Mouse (Mus musculus): ENCODE measurements around the gene Rpl39. TPM values are rescaled to one million over a fixed set of nuclear protein-coding genes. Genes with fewer than 3 reads are reported as not detected.

Rpl39 gene
- total RNA-seq, 2 experiments from 2014 or later = 487 to 510 TPM

DNA sequence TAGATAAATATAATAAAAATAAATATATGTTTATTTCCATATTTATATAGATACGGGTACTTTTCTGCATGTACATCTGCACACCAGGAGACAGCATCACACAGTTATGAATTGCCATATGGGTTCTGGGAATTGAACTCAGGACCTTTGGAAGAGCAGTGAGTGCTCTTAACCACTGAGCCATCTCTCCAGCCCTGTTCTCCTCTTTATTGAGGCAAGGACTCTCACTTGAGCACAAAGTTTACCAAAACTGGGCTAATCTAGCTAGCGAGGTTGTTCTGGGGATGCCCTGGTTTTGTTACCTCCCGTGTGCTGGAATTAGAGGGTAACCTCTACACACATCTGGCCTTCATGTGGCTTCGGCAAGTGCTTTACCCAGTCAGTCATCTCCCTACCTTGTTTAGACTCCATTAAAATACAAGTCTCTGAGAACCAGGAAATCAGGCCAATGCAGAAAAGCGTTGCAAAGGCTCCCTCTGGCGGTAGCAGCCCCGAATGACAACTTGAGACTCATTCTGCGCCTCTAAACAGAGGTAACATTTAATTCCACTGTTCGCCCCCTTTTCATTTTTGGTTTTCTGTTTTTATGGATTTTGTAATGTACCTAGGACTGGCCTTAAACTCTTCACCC lies 10.8 kb downstream of the Rpl39 start:
- intact Hi-C loops (cut with DNase I) = no loop called here
- peak; percentile 41 to 71 for DNase-seq

DNA sequence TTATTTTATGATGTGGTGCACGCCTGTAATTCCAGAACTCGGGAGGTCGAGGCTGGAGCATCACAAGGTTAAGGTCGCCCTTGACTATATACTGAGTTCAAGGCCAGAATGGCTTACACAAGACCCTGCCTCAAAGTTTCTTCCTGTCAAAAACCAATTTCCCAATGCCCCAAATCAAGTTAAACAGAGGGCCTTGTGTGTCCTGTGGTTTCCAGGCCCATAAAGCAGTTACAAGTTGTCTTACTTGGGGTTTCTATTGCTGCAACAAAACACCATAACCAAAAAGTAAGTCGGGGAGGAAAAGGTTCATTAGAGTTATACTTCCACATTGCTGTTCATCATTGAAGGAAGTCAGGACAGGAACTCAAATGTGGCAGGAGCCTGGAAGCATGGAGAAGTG lies 16.4 kb downstream of the Rpl39 start:
- intact Hi-C loops (cut with DNase I) = no loop called here
- no peak for DNase-seq

DNA sequence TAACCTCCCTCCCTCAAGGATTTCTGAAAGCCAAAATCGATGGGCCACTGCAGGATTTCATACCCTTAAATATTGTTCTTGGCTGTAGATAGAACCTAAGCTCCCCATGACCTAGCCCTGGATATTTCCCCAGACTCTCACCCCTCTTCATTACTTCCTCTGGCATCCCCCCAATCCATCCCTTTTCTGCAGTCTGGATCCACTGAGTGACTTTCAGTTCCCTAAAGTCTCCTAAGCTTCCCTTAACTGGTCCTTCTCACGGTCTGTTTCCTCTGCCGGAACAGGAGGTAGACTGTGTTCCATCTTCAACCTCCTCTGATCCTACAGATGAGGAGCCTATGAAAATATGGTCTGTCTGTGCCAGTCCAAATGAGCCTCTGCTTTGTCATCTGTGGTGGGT lies 17.9 kb downstream of the Rpl39 start:
- intact Hi-C loops (cut with DNase I) = no loop called here
- DNase-seq = no peak

DNA sequence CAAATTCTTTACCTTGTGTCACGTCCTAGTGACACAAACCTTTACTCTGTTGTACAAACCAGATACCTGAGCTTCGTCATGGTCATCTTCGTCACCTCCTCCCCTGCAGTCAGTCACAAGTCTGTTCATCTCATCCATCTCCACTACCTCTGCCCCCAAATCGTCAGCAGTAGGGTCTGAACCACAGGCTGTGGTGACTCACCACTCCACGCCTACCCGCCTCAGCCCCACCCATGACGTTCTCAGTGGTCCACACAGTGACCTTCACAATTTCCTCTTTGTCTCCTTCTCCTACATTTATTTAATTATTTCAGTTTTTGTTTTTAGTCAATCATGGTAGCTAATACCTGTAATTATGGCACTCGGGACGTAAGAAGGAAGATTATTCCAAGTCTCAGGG lies 21.3 kb downstream of the Rpl39 start:
- intact Hi-C loops (cut with DNase I) = no loop called here
- DNase-seq = no peak

DNA sequence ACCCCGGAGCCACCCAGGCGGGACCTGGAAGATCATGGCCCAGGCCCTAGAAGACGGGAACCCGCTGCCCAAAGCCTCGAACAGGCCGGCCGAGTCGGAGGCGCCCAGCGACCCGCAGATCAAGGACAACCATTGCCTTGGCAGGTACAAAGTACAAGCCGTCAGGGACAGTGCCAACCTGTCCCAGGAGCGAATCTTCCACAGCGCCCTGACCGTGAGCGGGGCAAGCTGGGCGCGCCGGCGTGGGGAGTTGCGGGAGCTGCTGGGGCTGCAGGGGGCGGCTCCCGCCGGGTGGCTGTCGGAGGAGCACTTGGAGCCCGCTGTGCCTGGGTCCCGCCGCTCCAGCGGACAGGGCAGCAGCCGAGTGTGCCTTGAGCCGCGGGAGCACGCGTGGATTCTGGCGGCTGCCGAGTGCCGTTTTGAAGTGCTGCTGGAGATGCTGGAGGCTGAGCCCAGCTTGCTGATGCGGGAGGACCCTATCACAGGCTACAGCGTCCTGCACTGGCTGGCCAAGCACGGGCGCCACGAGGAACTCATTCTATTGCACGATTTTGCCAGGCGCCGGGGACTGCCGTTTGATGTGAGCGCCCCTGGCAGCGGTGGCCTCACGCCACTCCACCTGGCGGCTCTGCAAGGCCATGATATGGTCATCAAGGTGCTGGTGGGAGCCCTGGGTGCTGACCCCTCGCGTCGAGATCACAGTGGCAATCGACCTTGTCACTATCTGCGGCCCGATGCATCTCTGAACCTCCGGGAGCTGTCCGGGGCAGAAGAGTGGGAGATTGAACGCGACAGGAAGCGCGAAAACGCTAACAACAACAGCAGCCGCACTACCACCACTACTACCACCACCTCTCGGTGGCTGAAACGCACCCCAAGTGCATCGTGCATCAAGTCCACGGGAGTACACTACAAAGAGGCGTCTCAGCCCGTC lies 36.0 kb downstream of the Rpl39 start:
- intact Hi-C loops (cut with DNase I) = loop anchor here (10.0 kb wide), 1 partner anchor 284 kb away; no protein-coding TSS in a partner anchor
- DNase-seq = no peak

DNA sequence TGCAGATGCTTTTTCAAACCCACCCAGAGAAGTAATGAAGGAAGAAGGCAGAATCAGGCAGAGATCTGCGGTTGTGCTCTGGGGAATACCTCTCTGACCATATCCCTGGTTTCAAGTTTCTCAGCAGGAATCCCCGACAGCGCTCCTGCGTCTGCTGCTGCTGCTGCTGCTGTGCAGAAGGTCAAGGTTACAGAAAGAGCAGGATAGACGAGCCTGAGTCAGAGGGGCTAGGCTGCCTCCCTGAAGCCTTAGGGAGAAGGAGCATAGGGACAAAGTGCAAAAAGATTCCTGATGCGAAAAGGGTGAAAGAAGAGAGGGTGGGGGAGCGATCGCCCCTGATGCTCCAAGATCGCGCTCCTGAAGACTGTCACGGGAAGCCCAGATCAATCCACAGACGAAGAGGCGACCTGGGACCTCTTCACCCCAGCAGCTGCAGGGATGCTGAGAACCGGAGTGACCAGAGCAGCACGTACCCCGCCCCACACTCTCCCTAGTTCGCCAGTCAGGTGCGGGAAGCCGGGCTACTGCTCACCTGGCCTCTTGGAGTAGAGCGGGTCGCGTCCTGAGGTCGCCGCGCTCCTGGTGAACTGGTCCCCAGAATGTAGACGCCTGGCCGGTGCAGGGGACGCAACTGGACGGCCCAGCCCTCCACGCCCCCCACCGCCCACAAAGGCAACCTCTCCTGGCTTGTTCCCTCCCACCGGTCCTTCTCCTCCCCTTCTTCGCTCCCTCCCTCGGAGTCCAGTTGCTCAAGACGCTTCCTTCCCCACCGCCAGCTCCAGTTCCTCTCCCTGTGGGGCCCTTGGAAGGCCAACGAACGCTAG lies 36.9 kb downstream of the Rpl39 start, which contains the start of gene Sowahd:
Sowahd (plus strand) TSS at position 780 of the 824 bp plus-strand sequence.
- intact Hi-C loops (cut with DNase I) = loop anchor here (10.0 kb wide), 1 partner anchor 283 kb away; no protein-coding TSS in a partner anchor
- no peak for DNase-seq

DNA sequence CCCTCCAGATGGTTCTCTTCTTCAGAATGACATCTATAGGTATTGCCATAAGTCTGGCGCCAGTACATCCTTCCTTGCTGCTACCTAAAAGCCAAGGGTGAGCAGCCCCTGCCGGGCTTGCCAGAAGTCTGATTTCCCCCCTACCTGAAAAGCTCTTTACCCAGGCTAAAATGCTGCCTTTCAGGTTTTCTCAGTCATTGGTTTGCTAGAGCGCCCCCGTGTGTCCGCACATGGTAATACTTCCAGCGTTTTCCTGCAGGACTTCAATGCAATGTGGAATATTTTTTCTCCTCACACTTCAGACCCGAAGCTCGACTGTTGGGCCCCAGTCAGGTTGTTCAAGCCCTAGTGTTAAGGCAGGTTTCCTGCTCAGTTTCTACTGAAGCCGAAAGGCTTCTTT lies 42.5 kb downstream of the Rpl39 start:
- peak; percentile 54 to 69 for DNase-seq
- intact Hi-C loops (cut with DNase I) = loop anchor here (10.0 kb wide), 1 partner anchor 278 kb away; no protein-coding TSS in a partner anchor

Other genes with a start within 250 kb of the Rpl39 start
- 10 to 100 TPM; 74.7 to 76.4 TPM for gene Ube2a, start 211.5 kb downstream of the Rpl39 start, total RNA-seq (2021)
- 10 to 100 TPM; 19.2 to 22.3 TPM for gene C330007P06Rik, start 211.3 kb downstream of the Rpl39 start, total RNA-seq (2021)
- 1 to 10 TPM; 3.2 to 3.9 TPM for gene Nkrf, start 182.5 kb downstream of the Rpl39 start, total RNA-seq (2021)
- 10 to 100 TPM; 23.2 to 25.0 TPM for gene Sept6, start 93.6 kb downstream of the Rpl39 start, total RNA-seq (2021)
- gene Sowahd, start 36.6 kb downstream of the Rpl39 start, total RNA-seq (2021) = not detected
- 1 to 10 TPM; 8.2 to 9.1 TPM for gene Upf3b, start 24.9 kb upstream of the Rpl39 start, total RNA-seq (2021)
- 10 to 100 TPM; 10.7 to 12.2 TPM for gene Nkap, start 41.4 kb upstream of the Rpl39 start, total RNA-seq (2021)
- gene Akap14, start 83.4 kb upstream of the Rpl39 start, total RNA-seq (2021) = not detected
- gene Ndufa1, start 105.8 kb upstream of the Rpl39 start, total RNA-seq (2021) = 100 to 1,000 TPM; 829 to 849 TPM
- 1 to 10 TPM; 2.9 to 4.1 TPM for gene Rnf113a1, start 105.8 kb upstream of the Rpl39 start, total RNA-seq (2021)
- gene Gm9, start 125.6 kb upstream of the Rpl39 start, total RNA-seq (2021) = not detected
- gene Rhox1, start 136.9 kb upstream of the Rpl39 start, total RNA-seq (2021) = not detected
- not detected for gene Rhox2a, start 159.6 kb upstream of the Rpl39 start, total RNA-seq (2021)
- gene Rhox3a, start 164.5 kb upstream of the Rpl39 start, total RNA-seq (2021) = not detected
- gene Rhox4a, start 179.9 kb upstream of the Rpl39 start, total RNA-seq (2021) = not detected

Data from heart, postnatal 10 days (tissue).